Mouse (Mus musculus): Measurements from ENCODE around the gene Zfp36l2. TPM values are rescaled to one million over a fixed set of nuclear protein-coding genes. Genes with fewer than 3 reads are reported as not detected.

Zfp36l2 gene
- polyA plus RNA-seq (2017; shearing (Covaris generic)) = 713 TPM

DNA sequence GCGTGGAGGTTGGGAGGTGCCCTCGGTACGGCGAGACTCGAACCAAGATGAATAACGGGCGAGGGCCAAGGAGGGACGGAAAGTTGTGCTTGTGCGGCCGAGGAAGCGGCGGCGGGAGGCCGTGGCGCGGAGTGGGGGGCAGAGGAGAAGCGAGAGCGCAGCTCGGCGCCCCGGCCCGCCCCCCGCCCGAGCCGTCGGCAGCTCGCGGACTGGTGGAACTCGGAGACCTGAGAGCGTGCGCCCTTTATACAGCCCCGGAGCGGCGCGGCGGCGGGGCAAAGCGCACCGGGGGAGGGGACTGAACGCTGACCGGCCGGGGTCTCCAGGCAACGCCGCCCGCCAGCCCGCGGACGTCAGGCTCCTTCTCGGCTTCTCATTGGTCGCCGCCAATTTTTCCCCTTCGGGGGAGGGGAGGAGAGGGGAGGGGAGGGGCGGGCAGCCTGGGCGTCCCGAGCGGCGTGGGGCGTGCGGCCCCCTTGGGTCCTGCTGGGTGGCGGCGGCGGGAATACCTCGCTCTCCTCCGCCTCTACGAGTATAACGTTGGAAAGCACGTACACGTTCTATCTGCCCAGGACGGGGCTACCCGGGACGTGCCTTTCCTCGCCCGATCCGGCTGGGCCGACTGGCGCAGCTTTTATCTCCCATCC lies at the start of gene Zfp36l2:
TSS of gene Zfp36l2 (minus strand) at position 221 of the 647 bp plus-strand sequence.

